Mouse (Mus musculus) neural tube, embryonic 14.5 days (tissue): ENCODE measurements around the gene Tead3. TPM values are rescaled to one million over a fixed set of nuclear protein-coding genes. Genes with fewer than 3 reads are reported as not detected.

Experiments
- polyA plus RNA-seq: library from polyadenylated mRNA; unstranded; fragments of >200 nt; fragmentation: Nextera tagmentation; extraction: Ambion mirVana; gene quantifications from 2 replicates; pipeline ENCODE4 v1.2.1, GENCODE M21; 2014

Gene Tead3
- polyA plus RNA-seq, 1 experiment from 2014 or later = 1.2 TPM

Other genes with a start within 250 kb of the Tead3 start
- gene Scube3, start 208.7 kb downstream of the Tead3 start, polyA plus RNA-seq = 4.7 and 6.3 TPM in 2 replicates
- gene Zfp523, start 173.7 kb downstream of the Tead3 start, polyA plus RNA-seq = 37.6 and 46.1 TPM in 2 replicates
- 4.0 and 5.0 TPM in 2 replicates for gene Def6, start 143.0 kb downstream of the Tead3 start, polyA plus RNA-seq
- 1.3 and 2.0 TPM in 2 replicates for gene Ppard, start 118.1 kb downstream of the Tead3 start, polyA plus RNA-seq
- gene Fance, start 37.3 kb downstream of the Tead3 start, polyA plus RNA-seq = 22.7 and 23.5 TPM in 2 replicates
- gene Rpl10a, start 22.3 kb downstream of the Tead3 start, polyA plus RNA-seq = 367 and 407 TPM in 2 replicates
- 0.66 and 0.89 TPM in 2 replicates for gene Tulp1, start 14.4 kb upstream of the Tead3 start, polyA plus RNA-seq
- 9.9 and 11.1 TPM in 2 replicates for gene Fkbp5, start 166.7 kb upstream of the Tead3 start, polyA plus RNA-seq
- not detected in 2 replicates for gene Armc12, start 180.0 kb upstream of the Tead3 start, polyA plus RNA-seq
- gene Clpsl2, start 198.6 kb upstream of the Tead3 start, polyA plus RNA-seq = not detected in 2 replicates
- gene Clps, start 209.9 kb upstream of the Tead3 start, polyA plus RNA-seq = not detected in 2 replicates
- gene Lhfpl5, start 224.8 kb upstream of the Tead3 start, polyA plus RNA-seq = 12.7 and 18.1 TPM in 2 replicates